ENCODE assay signal across 10 mouse cellular contexts in the genomic region with DNA sequence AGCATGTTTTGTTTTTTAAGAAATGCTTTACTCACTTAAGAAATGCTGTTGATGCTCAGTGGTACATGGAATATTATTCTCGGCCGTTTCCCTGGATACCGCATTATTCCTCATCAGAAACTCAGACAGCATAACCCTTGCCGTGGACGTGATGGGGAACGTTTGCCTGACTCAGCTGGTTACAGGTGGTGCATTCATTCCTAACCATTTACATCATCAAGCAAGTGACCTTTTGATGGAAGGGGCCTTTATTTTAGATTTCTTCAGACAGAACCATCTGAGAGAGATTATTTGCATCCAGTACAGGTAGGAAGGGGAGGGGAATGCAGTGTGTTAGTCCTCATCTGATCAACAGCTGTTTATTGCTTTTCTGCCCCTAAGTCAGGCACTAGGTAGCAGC. TPM values are rescaled to one million over a fixed set of nuclear protein-coding genes. Genes with fewer than 3 reads are reported as not detected.
DNase-seq lines count a peak whose midpoint lies in the region; ATAC-seq and TF ChIP-seq lines count a peak whose summit lies in the region.
"Had no signal": no experiment of that assay in that cellular context is flagged by ENCODE, and none has a peak within 500 bp of the region (broad histone marks: within the 10 kb centered on the region; RNA-seq: fewer than 3 reads in every experiment).

No protein-coding gene starts in this region.

- H3K36me3 ChIP-seq in heart, embryonic 16.5 days (ENCODE audit: control insufficient read depth, insufficient read depth): no peaks in the 10 kb centered on the region
- H3K36me3 ChIP-seq in lung, embryonic 16.5 days (ENCODE audit: control insufficient read depth, insufficient read depth, low read length): no peaks in the 10 kb centered on the region
- no peaks in the 10 kb centered on the region for H3K36me3 ChIP-seq in embryonic facial prominence, embryonic 14.5 days (ENCODE audit: control insufficient read depth, insufficient read depth, low read length)
- no peaks in the 10 kb centered on the region for H3K36me3 ChIP-seq in myocyte (ENCODE audit: control insufficient read depth, insufficient read depth)
- H3K36me3 ChIP-seq: midbrain, embryonic 12.5 days; neural tube, embryonic 15.5 days had no signal

- no peak for ATAC-seq in heart, embryonic 16.5 days (replicated peaks; ENCODE audit: extremely low read depth, insufficient read depth, low FRiP score)
- ATAC-seq in lung, embryonic 16.5 days (ENCODE audit: low read depth): no peak
- no peak for ATAC-seq in embryonic facial prominence, embryonic 14.5 days (ENCODE audit: low read depth)

- H3K4me1 ChIP-seq in heart, embryonic 16.5 days (ENCODE audit: control insufficient read depth, insufficient read depth, low read length): peaks cover 52% of the 10 kb centered on the region
- peaks cover 55% of the 10 kb centered on the region for H3K4me1 ChIP-seq in lung, embryonic 16.5 days (replicated peaks; ENCODE audit: control insufficient read depth, insufficient read depth, low read length)
- H3K4me1 ChIP-seq in embryonic facial prominence, embryonic 14.5 days (ENCODE audit: control insufficient read depth, insufficient read depth, low read length): peaks cover 42% of the 10 kb centered on the region

- no peak overlapping the region for H3K27ac ChIP-seq in heart, embryonic 16.5 days (ENCODE audit: low read length)
- H3K27ac ChIP-seq in lung, embryonic 16.5 days (ENCODE audit: low read length): no peak overlapping the region
- no peak overlapping the region for H3K27ac ChIP-seq in embryonic facial prominence, embryonic 14.5 days (replicated peaks; ENCODE audit: low read depth, low read length)
- H3K27ac ChIP-seq: midbrain, embryonic 12.5 days; neural tube, embryonic 15.5 days had no signal

- no peak overlapping the region for H3ac ChIP-seq in myocyte (ENCODE audit: control insufficient read depth, insufficient read length)

- peak overlapping the region; percentile 93 for H3K4me2 ChIP-seq in heart, embryonic 16.5 days (ENCODE audit: low read depth, low read length)
- peak overlapping the region; percentile 41 for H3K4me2 ChIP-seq in lung, embryonic 16.5 days (ENCODE audit: low read depth, low read length)
- H3K4me2 ChIP-seq in embryonic facial prominence, embryonic 14.5 days (ENCODE audit: low read depth, low read length): peak overlapping the region; percentile 97
- H3K4me2 ChIP-seq in myocyte (ENCODE audit: low read depth): peak overlapping the region; percentile 92

- H3K9me3 ChIP-seq in heart, embryonic 16.5 days (replicated peaks; ENCODE audit: control insufficient read depth, low read length): no peaks in the 10 kb centered on the region
- no peaks in the 10 kb centered on the region for H3K9me3 ChIP-seq in lung, embryonic 16.5 days (ENCODE audit: control insufficient read depth, low read length)
- no peaks in the 10 kb centered on the region for H3K9me3 ChIP-seq in embryonic facial prominence, embryonic 14.5 days (ENCODE audit: control insufficient read depth, low read length)
- H3K9me3 ChIP-seq: midbrain, embryonic 12.5 days; neural tube, embryonic 15.5 days had no signal

- H3K79me2 ChIP-seq in myocyte (ENCODE audit: control insufficient read depth, insufficient read depth): peaks cover 68% of the 10 kb centered on the region

- WGBS in heart, embryonic 16.5 days: 41% methylated on average over 6 of the region's 6 CpGs
- 40% methylated on average over 6 of the region's 6 CpGs for WGBS in lung, embryonic 16.5 days
- WGBS in embryonic facial prominence, embryonic 14.5 days: 23% methylated on average over 6 of the region's 6 CpGs

- no peak for TF ChIP-seq POLR2A in myocyte (IDR thresholded peaks at IDR 0.05; ENCODE audit: insufficient read length, low read depth)

- no peak overlapping the region for H3K4me3 ChIP-seq in heart, embryonic 16.5 days (ENCODE audit: low read length)
- H3K4me3 ChIP-seq in lung, embryonic 16.5 days (ENCODE audit: low read length): 0 out of 2 replicates have a peak overlapping the region, but pooled peaks have one; percentile 8
- H3K4me3 ChIP-seq in embryonic facial prominence, embryonic 14.5 days (ENCODE audit: low read depth, low read length): peak overlapping the region; percentile 87; the same call in 1 of the 2 replicates
- peak overlapping the region; percentile 88 for H3K4me3 ChIP-seq in myocyte

- no peaks in the 10 kb centered on the region for H3K27me3 ChIP-seq in heart, embryonic 16.5 days (ENCODE audit: control insufficient read depth, insufficient read depth, low read length)
- no peaks in the 10 kb centered on the region for H3K27me3 ChIP-seq in lung, embryonic 16.5 days (ENCODE audit: control insufficient read depth, insufficient read depth, low read depth, low read length)
- no peaks in the 10 kb centered on the region for H3K27me3 ChIP-seq in embryonic facial prominence, embryonic 14.5 days (replicated peaks; ENCODE audit: control insufficient read depth, insufficient read depth, low read length)
- no peaks in the 10 kb centered on the region for H3K27me3 ChIP-seq in myocyte (ENCODE audit: control insufficient read depth, insufficient read depth, insufficient read length)

- H3K9ac ChIP-seq in heart, embryonic 16.5 days (ENCODE audit: low read length): no peak overlapping the region
- 0 out of 2 replicates have a peak overlapping the region, but pooled peaks have one; percentile 17 for H3K9ac ChIP-seq in lung, embryonic 16.5 days (ENCODE audit: low read length)
- no peak overlapping the region for H3K9ac ChIP-seq in embryonic facial prominence, embryonic 14.5 days (ENCODE audit: low read depth, low read length)
- H3K9ac ChIP-seq: midbrain, embryonic 12.5 days; neural tube, embryonic 15.5 days had no signal

- DNase-seq in heart, adult 8-10 months (ENCODE audit: low spot score): no peak
- DNase-seq in lung, postnatal 4 days: no peak
- no peak for DNase-seq in embryonic facial prominence, embryonic 14.5 days (ENCODE audit: low spot score)
- DNase-seq in cerebellum, postnatal 25 days: no peak
- DNase-seq: thymus, adult 2 months had no signal

TF ChIP-seq in myocyte, 11 proteins besides CTCF, POLR2A, EP300 and RAD21:
- no peak for TF ChIP-seq TCF3 (IDR thresholded peaks at IDR 0.05; ENCODE audit: insufficient read length, low read depth)
- TF ChIP-seq MAX (IDR thresholded peaks at IDR 0.05; ENCODE audit: low read depth): no peak
- no peak for TF ChIP-seq USF1 (IDR thresholded peaks at IDR 0.05; ENCODE audit: low read depth)
- no peak for TF ChIP-seq MYOD1 (IDR thresholded peaks at IDR 0.05; ENCODE audit: control insufficient read depth in 1 of 3, insufficient read length in 2 of 3, low read depth in 2 of 3)
- TF ChIP-seq SRF (IDR thresholded peaks at IDR 0.05; ENCODE audit: control insufficient read depth, insufficient read length, low read depth): no peak
- no peak for TF ChIP-seq TCF12 (IDR thresholded peaks at IDR 0.05; ENCODE audit: insufficient read depth, poor library complexity, severe bottlenecking)
- no peak for TF ChIP-seq E2F4 (IDR thresholded peaks at IDR 0.05; ENCODE audit: insufficient read depth)
- no peak for TF ChIP-seq POLR2AphosphoS2 (IDR thresholded peaks at IDR 0.05; ENCODE audit: insufficient read length, low read depth)
- no peak for TF ChIP-seq REST (IDR thresholded peaks at IDR 0.05; ENCODE audit: insufficient read depth, insufficient read length)
- TF ChIP-seq CEBPB (IDR thresholded peaks at IDR 0.05; ENCODE audit: insufficient read depth, poor library complexity, severe bottlenecking): no peak
- TF ChIP-seq MYOG (IDR thresholded peaks at IDR 0.05; ENCODE audit: control insufficient read depth in 1 of 3, insufficient read depth in 1 of 3, insufficient read length in 2 of 3, low read depth in 2 of 3): no peak

RNA-seq across cellular contexts. Expression of a gene that starts 50.7 kb away (rescaled TPM):
- 13.0 TPM in 2 replicates for polyA plus RNA-seq in heart, embryonic 16.5 days (2015; fragmentation: Nextera tagmentation; extraction: Ambion mirVana)
- total RNA-seq in heart, adult 8-10 months (2022): 10 to 100 TPM; 44.5 to 54.0 (median 52.6) TPM
- polyA plus RNA-seq in lung, embryonic 16.5 days (2015; fragmentation: Nextera tagmentation; extraction: Ambion mirVana): 17.3 and 20.6 TPM in 2 replicates
- polyA plus RNA-seq in embryonic facial prominence, embryonic 14.5 days (2014; fragmentation: Nextera tagmentation; extraction: Ambion mirVana): 17.9 and 20.2 TPM in 2 replicates
- polyA plus RNA-seq in myocyte (2012; fragmentation: generic; extraction: Trizol): 19.7 TPM

Comparison
In these comparisons a context has a peak if more than half of its experiments do, and no peak if none do; other contexts are left out.
1. H3K4me2 ChIP-seq: peak in every context shown above with its lines; median percentile 97 in embryonic facial prominence, embryonic 14.5 days; 93 in heart, embryonic 16.5 days; 92 in myocyte; 41 in lung, embryonic 16.5 days.